Mouse (Mus musculus): Measurements from ENCODE around the gene Casc1. TPM values are rescaled to one million over a fixed set of nuclear protein-coding genes. Genes with fewer than 3 reads are reported as not detected.
"Not testable (repeated sequence)": the region's sequence is repeated elsewhere in the genome, so short reads cannot be mapped to it uniquely, and the experiment has no call there.

Casc1 gene
- polyA plus RNA-seq, 1 experiment from 2014 or later, result 0.22 TPM

DNA sequence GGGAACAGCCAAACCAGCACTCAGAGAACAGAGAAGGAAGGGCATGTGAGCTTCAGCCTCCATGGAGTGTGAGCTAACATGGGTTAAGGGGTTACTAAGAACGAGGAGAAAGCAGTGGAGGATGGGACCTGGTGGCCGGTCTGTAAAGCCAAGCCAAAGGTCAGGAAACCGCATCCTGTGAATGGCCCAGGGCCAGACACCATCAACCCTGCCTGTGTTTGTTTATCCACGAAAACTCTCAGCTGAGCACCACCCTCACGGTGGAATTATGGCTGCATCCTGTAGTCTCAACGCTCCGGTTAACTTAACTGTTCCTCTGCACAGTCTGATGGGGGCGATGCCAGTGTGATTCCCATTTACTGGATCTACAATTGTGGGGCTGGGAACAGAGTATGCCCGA is 75.0 kb downstream of the Casc1 start:
- H3K4me1 ChIP-seq (ENCODE audit: control insufficient read depth, insufficient read depth, low read length), result no peaks in the 10 kb centered on the region
- H3K4me2 ChIP-seq (ENCODE audit: low read depth, low read length), result no peak overlapping the region
- no peaks in the 10 kb centered on the region for H3K36me3 ChIP-seq (ENCODE audit: control insufficient read depth, insufficient read depth, low read length)
- no peak overlapping the region for H3K4me3 ChIP-seq (ENCODE audit: low read length)
- WGBS, result 53% methylated on average over 9 of the region's 9 CpGs
- ATAC-seq, result no peak
- H3K9me3 ChIP-seq (ENCODE audit: control insufficient read depth, low read length), result no peaks in the 10 kb centered on the region
- no peaks in the 10 kb centered on the region for H3K27me3 ChIP-seq (replicated peaks; ENCODE audit: control insufficient read depth, insufficient read depth, low read length)
- no peak overlapping the region for H3K9ac ChIP-seq (ENCODE audit: low read depth, low read length)
- H3K27ac ChIP-seq (ENCODE audit: low read length), result no peak overlapping the region

DNA sequence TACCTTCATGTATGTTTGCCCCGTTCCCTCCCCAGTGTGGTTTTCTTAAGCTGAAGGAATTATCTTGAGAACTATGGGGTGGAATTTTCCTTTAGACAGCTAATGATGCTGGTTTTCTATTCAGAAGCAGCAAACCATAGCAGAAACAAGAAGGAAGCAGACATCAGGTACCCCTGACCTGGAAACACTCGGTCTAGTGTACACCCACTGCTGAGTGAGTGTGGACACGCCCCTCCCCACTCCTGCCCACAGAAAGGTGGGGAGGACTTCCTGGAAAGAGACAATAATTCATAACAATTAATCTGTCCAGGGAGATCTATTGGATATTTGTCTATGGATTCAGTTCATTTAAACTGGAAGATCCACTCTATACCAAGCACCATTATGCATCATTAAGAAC is 75.5 kb downstream of the Casc1 start:
- H3K9me3 ChIP-seq (ENCODE audit: control insufficient read depth, low read length), result no peaks in the 10 kb centered on the region
- no peak overlapping the region for H3K27ac ChIP-seq (ENCODE audit: low read length)
- 68% methylated on average over 3 of the region's 3 CpGs for WGBS
- ATAC-seq, result no peak
- H3K27me3 ChIP-seq (replicated peaks; ENCODE audit: control insufficient read depth, insufficient read depth, low read length), result no peaks in the 10 kb centered on the region
- no peak overlapping the region for H3K4me2 ChIP-seq (ENCODE audit: low read depth, low read length)
- no peaks in the 10 kb centered on the region for H3K4me1 ChIP-seq (ENCODE audit: control insufficient read depth, insufficient read depth, low read length)
- no peak overlapping the region for H3K4me3 ChIP-seq (ENCODE audit: low read length)
- no peaks in the 10 kb centered on the region for H3K36me3 ChIP-seq (ENCODE audit: control insufficient read depth, insufficient read depth, low read length)
- no peak overlapping the region for H3K9ac ChIP-seq (ENCODE audit: low read depth, low read length)

DNA sequence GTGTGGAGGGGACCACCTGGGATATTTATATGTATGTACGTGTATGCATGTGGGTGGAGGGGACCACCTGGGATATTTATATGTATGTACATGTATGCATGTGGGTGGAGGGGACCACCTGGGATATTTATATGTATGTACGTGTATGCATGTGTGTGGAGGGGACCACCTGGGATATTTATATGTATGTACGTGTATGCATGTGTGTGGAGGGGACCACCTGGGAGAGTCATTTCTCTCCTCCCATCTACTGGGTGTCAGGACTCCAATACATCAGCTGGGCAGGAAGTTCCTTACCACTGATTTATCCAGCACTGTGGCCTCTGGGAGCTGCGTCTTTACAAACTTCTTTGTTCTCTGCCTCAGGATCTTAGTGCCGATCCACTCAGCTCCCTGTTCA is 77.8 kb downstream of the Casc1 start:
- whole genome bisulfite sequencing, result 84% methylated on average over 5 of the region's 5 CpGs
- H3K27me3 ChIP-seq (replicated peaks; ENCODE audit: control insufficient read depth, insufficient read depth, low read length); ATAC-seq: not testable (repeated sequence)

DNA sequence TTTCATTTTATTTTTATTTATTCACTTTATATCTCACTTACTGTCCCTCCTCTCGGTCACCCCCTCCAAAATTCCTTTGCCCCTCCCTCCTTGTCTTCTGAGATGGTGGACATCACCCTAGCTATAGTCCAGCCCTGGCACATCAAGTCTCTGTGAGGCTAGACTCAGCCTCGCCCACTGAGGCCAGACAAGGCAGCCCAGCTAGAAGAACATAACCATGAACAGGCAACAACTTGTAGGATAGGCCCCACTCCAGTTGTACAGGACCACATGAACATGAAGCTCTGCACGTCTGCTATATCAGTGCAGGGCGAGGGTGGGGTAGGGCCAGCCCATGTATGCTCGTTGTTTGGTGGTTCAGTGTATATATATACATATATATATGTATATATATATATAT is 78.8 kb downstream of the Casc1 start:
- ATAC-seq, result no peak
- H3K4me2 ChIP-seq (ENCODE audit: low read depth, low read length), result no peak overlapping the region
- no peak overlapping the region for H3K27ac ChIP-seq (ENCODE audit: low read length)
- no peaks in the 10 kb centered on the region for H3K27me3 ChIP-seq (replicated peaks; ENCODE audit: control insufficient read depth, insufficient read depth, low read length)
- no peaks in the 10 kb centered on the region for H3K4me1 ChIP-seq (ENCODE audit: control insufficient read depth, insufficient read depth, low read length)
- no peaks in the 10 kb centered on the region for H3K36me3 ChIP-seq (ENCODE audit: control insufficient read depth, insufficient read depth, low read length)
- no peak overlapping the region for H3K9ac ChIP-seq (ENCODE audit: low read depth, low read length)
- H3K4me3 ChIP-seq (ENCODE audit: low read length), result no peak overlapping the region
- WGBS, result 79% methylated on average over 5 of the region's 5 CpGs
- no peaks in the 10 kb centered on the region for H3K9me3 ChIP-seq (ENCODE audit: control insufficient read depth, low read length)

More for the DNA sequence above, 77.8 kb downstream of the Casc1 start:
- H3K36me3 ChIP-seq (ENCODE audit: control insufficient read depth, insufficient read depth, low read length); H3K27ac ChIP-seq (ENCODE audit: low read length); H3K4me1 ChIP-seq (ENCODE audit: control insufficient read depth, insufficient read depth, low read length); H3K9me3 ChIP-seq (ENCODE audit: control insufficient read depth, low read length); H3K4me2 ChIP-seq (ENCODE audit: low read depth, low read length); H3K9ac ChIP-seq (ENCODE audit: low read depth, low read length); H3K4me3 ChIP-seq (ENCODE audit: low read length): not testable (repeated sequence)

DNA sequence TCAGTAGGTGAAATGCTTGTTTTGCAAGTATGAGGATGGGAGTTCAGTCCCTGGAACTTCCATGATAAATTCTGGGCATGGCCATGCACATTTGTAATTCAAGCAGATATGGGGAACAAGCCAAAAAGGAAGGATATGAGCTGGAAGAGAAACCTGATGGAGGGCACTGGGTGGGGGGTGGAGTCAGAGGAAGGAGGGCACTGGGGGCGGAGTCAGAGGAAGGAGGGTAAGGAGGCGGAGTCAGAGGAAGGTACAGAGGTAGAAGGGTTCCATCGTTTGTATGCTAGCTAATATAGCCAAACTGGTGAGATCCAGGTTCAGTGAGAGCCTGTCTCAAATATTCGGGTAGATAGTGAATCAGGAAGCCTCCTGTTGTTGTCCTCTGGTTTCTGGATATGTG is 81.2 kb downstream of the Casc1 start:
- Histone ChIP-seq H3K9me3 (ENCODE audit: control insufficient read depth, low read length) (no peaks in the 10 kb centered on the region), H3K4me1 (ENCODE audit: control insufficient read depth, insufficient read depth, low read length) (no peaks in the 10 kb centered on the region), H3K36me3 (ENCODE audit: control insufficient read depth, insufficient read depth, low read length) (no peaks in the 10 kb centered on the region), H3K4me2 (ENCODE audit: low read depth, low read length) (no peak overlapping the region), H3K27me3 (replicated peaks; ENCODE audit: control insufficient read depth, insufficient read depth, low read length) (no peaks in the 10 kb centered on the region), H3K4me3 (ENCODE audit: low read length) (no peak overlapping the region), H3K27ac (ENCODE audit: low read length) (no peak overlapping the region), H3K9ac (ENCODE audit: low read depth, low read length) (no peak overlapping the region)
- no peak for ATAC-seq
- WGBS, result 79% methylated on average over 4 of the region's 4 CpGs

DNA sequence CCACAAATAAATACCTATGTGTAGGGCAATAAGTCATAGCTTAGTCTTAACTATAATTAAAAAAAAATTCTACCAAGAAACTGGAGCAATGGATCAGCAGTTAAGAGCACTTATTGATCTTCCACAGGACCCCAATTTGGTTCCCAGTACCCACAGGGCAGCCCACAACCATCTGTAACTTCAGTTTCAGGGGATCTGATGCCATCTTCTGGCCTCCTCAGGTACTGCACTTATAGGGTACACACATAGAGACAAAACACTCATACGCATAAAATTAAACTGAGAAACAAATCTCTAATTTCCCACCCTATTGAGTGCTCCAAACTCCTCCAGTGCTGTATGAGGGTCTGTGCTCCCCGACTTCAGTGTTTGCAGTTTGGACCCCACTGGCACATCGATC is 83.2 kb downstream of the Casc1 start:
- ATAC-seq, result no peak

DNA sequence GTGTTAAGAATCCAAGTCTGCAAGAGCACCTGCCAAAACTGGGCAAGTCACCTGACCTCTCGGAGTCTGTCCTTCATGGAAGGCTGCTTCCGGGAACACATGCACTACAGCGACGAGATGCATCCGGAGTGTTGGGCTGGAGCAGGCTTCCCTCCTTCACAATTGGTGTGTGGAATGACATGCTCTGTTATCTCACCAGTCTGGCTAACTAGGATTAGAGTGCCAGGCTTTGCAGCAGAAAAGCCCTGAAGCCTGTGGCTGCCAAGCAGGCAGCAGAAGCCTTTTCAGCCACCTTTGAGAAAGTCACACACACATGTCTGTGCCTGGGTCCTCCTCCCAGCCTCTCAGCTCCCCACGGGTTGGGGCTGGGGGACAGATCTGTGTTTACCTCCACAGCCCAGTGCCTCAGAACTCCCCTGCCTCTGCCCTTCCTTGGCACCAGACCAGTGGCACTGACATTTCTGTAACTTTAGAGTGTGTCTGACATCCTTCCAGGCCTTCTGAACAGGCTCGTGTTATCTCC is 85.2 kb downstream of the Casc1 start:
- no peaks in the 10 kb centered on the region for H3K27me3 ChIP-seq (replicated peaks; ENCODE audit: control insufficient read depth, insufficient read depth, low read length)
- H3K4me1 ChIP-seq (ENCODE audit: control insufficient read depth, insufficient read depth, low read length), result no peaks in the 10 kb centered on the region
- H3K27ac ChIP-seq (ENCODE audit: low read length), result no peak overlapping the region
- H3K4me2 ChIP-seq (ENCODE audit: low read depth, low read length), result no peak overlapping the region
- H3K4me3 ChIP-seq (ENCODE audit: low read length), result no peak overlapping the region
- 60% methylated on average over 7 of the region's 7 CpGs for WGBS
- no peak for ATAC-seq
- no peak overlapping the region for H3K9ac ChIP-seq (ENCODE audit: low read depth, low read length)
- H3K36me3 ChIP-seq (ENCODE audit: control insufficient read depth, insufficient read depth, low read length), result no peaks in the 10 kb centered on the region
- no peaks in the 10 kb centered on the region for H3K9me3 ChIP-seq (ENCODE audit: control insufficient read depth, low read length)

More for the DNA sequence above, 83.2 kb downstream of the Casc1 start:
- Histone ChIP-seq H3K9me3 (ENCODE audit: control insufficient read depth, low read length) (no peaks in the 10 kb centered on the region), H3K9ac (ENCODE audit: low read depth, low read length) (no peak overlapping the region), H3K27me3 (replicated peaks; ENCODE audit: control insufficient read depth, insufficient read depth, low read length) (no peaks in the 10 kb centered on the region), H3K4me3 (ENCODE audit: low read length) (no peak overlapping the region), H3K27ac (ENCODE audit: low read length) (no peak overlapping the region), H3K4me1 (ENCODE audit: control insufficient read depth, insufficient read depth, low read length) (no peaks in the 10 kb centered on the region), H3K4me2 (ENCODE audit: low read depth, low read length) (no peak overlapping the region), H3K36me3 (ENCODE audit: control insufficient read depth, insufficient read depth, low read length) (no peaks in the 10 kb centered on the region)
- WGBS, result 90% methylated on average over 3 of the region's 3 CpGs

Other genes with a start within 250 kb of the Casc1 start
- gene Bcat1, start 134.8 kb downstream of the Casc1 start, polyA plus RNA-seq (2015; fragmentation: Nextera tagmentation; extraction: Ambion mirVana), result 5.1 and 6.0 TPM in 2 replicates
- gene Lrmp, start 95.4 kb downstream of the Casc1 start, polyA plus RNA-seq (2015; fragmentation: Nextera tagmentation; extraction: Ambion mirVana), result 4.3 and 4.9 TPM in 2 replicates
- 53.9 and 56.0 TPM in 2 replicates for gene Etfrf1, start 129 bp upstream of the Casc1 start, polyA plus RNA-seq (2015; fragmentation: Nextera tagmentation; extraction: Ambion mirVana)
- 56.6 and 60.2 TPM in 2 replicates for gene Kras, start 39.2 kb upstream of the Casc1 start, polyA plus RNA-seq (2015; fragmentation: Nextera tagmentation; extraction: Ambion mirVana)

Measured in intestine, embryonic 16.5 days (tissue).